Mouse (Mus musculus) limb, embryonic 11.5 days (tissue): ENCODE measurements around the gene Styxl1. TPM values are rescaled to one million over a fixed set of nuclear protein-coding genes. Genes with fewer than 3 reads are reported as not detected.

Experiments used
- ATAC-seq: fragments of 200-750 bp; cut with Nextera tagmentation; 2 replicates; pipeline ENCODE4 v1.8.0; 2017; ENCODE audit warnings: low read depth; ENCODE audit not compliant: insufficient number of reproducible peaks, low FRiP score, low TSS enrichment
- DNase-seq: peaks from one replicate; pipeline ENCODE4 v3.0.0-alpha.2; 2015; ENCODE audit warnings: low spot score
- H3K27ac ChIP-seq: fragments of 300-500 bp; sonication (generic); replicated peaks from 2 replicates; pipeline ENCODE4 v1.5.1; 2014; ENCODE audit warnings: low read depth, mild to moderate bottlenecking, low read length
- H3K27me3 ChIP-seq: fragments of 300-500 bp; sonication (generic); 2 replicates; pipeline ENCODE4 v1.6.1; 2014; ENCODE audit warnings: mild to moderate bottlenecking, low read length, mixed read lengths; ENCODE audit not compliant: control insufficient read depth, insufficient read depth
- H3K36me3 ChIP-seq: fragments of 300-500 bp; sonication (generic); 2 replicates; pipeline ENCODE4 v1.6.1; 2014; ENCODE audit warnings: mild to moderate bottlenecking, low read length, moderate library complexity, mixed read lengths; ENCODE audit not compliant: control insufficient read depth, insufficient read depth
- H3K4me1 ChIP-seq: fragments of 300-500 bp; sonication (generic); 2 replicates; pipeline ENCODE4 v1.6.1; 2014; ENCODE audit warnings: low read length, mixed read lengths; ENCODE audit not compliant: control insufficient read depth, insufficient read depth
- H3K4me2 ChIP-seq: fragments of 300-500 bp; sonication (generic); 2 replicates; pipeline ENCODE4 v1.6.1; 2014; ENCODE audit warnings: low read depth, mild to moderate bottlenecking, moderate library complexity; ENCODE audit not compliant: severe bottlenecking
- H3K4me3 ChIP-seq: fragments of 300-500 bp; sonication (generic); 2 replicates; pipeline ENCODE4 v1.5.1; 2014; ENCODE audit warnings: low read depth, low read length
- H3K9ac ChIP-seq: fragments of 300-500 bp; sonication (generic); 2 replicates; pipeline ENCODE4 v1.6.1; 2014; ENCODE audit warnings: mild to moderate bottlenecking, low read length
- H3K9me3 ChIP-seq: fragments of 300-500 bp; sonication (generic); 2 replicates; pipeline ENCODE4 v1.6.1; 2016; ENCODE audit warnings: low read length; ENCODE audit not compliant: control insufficient read depth
- WGBS: fragments of 180-500 bp; shearing (Covaris S2); extraction: QIAGEN DNeasy Blood & Tissue Kit; methylation state at CpG from one replicate; pipeline ENCODE4 v1.1.7; 2014; 5-methylcytosine and 5-hydroxymethylcytosine counted together
- polyA plus RNA-seq: library from polyadenylated mRNA; unstranded; fragments of >200 nt; fragmentation: Nextera tagmentation; extraction: Ambion mirVana; gene quantifications from 2 replicates; pipeline ENCODE4 v1.2.1, GENCODE M21; 2014

The Styxl1 gene
- polyA plus RNA-seq, 1 experiment from 2014 or later: not detected

- H3K9ac ChIP-seq: no peak overlapping the region
- H3K36me3 ChIP-seq: peaks cover 6% of the 10 kb centered on the region
- DNase-seq (no peak), ATAC-seq (no peak)
- H3K4me2 ChIP-seq: no peak overlapping the region
- H3K27me3 ChIP-seq: no peaks in the 10 kb centered on the region
- no peak overlapping the region for H3K4me3 ChIP-seq
- H3K9me3 ChIP-seq: no peaks in the 10 kb centered on the region
- no peak overlapping the region for H3K27ac ChIP-seq
- WGBS: 87% methylated on average over 3 of the region's 3 CpGs
- H3K4me1 ChIP-seq: peaks cover 20% of the 10 kb centered on the region
These were observed 58.1 kb downstream of the Styxl1 start for GRCm38 (mm10) chr5:135720121-135720520.

- no peak for ATAC-seq
- Histone ChIP-seq H3K4me3 (no peak overlapping the region), H3K27me3 (no peaks in the 10 kb centered on the region), H3K4me2 (no peak overlapping the region), H3K36me3 (peaks cover 6% of the 10 kb centered on the region), H3K27ac (no peak overlapping the region), H3K4me1 (peaks cover 15% of the 10 kb centered on the region), H3K9me3 (no peaks in the 10 kb centered on the region), H3K9ac (no peak overlapping the region)
- WGBS: 80% methylated on average over 10 of the region's 10 CpGs
- DNase-seq: no peak
These were observed 58.5 kb downstream of the Styxl1 start for GRCm38 (mm10) chr5:135719586-135720120.

- Histone ChIP-seq H3K9ac (no peak overlapping the region), H3K27ac (no peak overlapping the region), H3K4me2 (no peak overlapping the region), H3K27me3 (no peaks in the 10 kb centered on the region), H3K36me3 (peaks cover 6% of the 10 kb centered on the region), H3K4me1 (peaks cover 7% of the 10 kb centered on the region; the same call in 1 of the 2 replicates), H3K4me3 (no peak overlapping the region), H3K9me3 (no peaks in the 10 kb centered on the region)
- WGBS: 70% methylated on average over 10 of the region's 10 CpGs
- ATAC-seq: no peak
- DNase-seq: no peak
These were observed 62.6 kb downstream of the Styxl1 start for GRCm38 (mm10) chr5:135715624-135716023.

- H3K36me3 ChIP-seq: peaks cover 9% of the 10 kb centered on the region
- no peak overlapping the region for H3K27ac ChIP-seq
- DNase-seq (no peak), ATAC-seq (no peak)
- peaks cover 7% of the 10 kb centered on the region; the same call in 1 of the 2 replicates for H3K4me1 ChIP-seq
- 0 out of 2 replicates have a peak, but pooled peaks cover 2% of the 10 kb centered on the region for H3K9me3 ChIP-seq
- no peak overlapping the region for H3K4me3 ChIP-seq
- no peak overlapping the region for H3K4me2 ChIP-seq
- no peaks in the 10 kb centered on the region for H3K27me3 ChIP-seq
- no peak overlapping the region for H3K9ac ChIP-seq
- WGBS: 75% methylated on average over 16 of the region's 16 CpGs
These were observed 64.6 kb downstream of the Styxl1 start for GRCm38 (mm10) chr5:135713441-135714218.

- Histone ChIP-seq H3K27me3 (no peaks in the 10 kb centered on the region), H3K4me1 (peaks cover 7% of the 10 kb centered on the region; the same call in 1 of the 2 replicates), H3K36me3 (peaks cover 7% of the 10 kb centered on the region; the same call in 1 of the 2 replicates), H3K4me3 (no peak overlapping the region), H3K4me2 (no peak overlapping the region), H3K27ac (no peak overlapping the region), H3K9me3 (0 out of 2 replicates have a peak, but pooled peaks cover 2% of the 10 kb centered on the region), H3K9ac (no peak overlapping the region)
- WGBS: 88% methylated on average over 4 of the region's 4 CpGs
- DNase-seq (no peak), ATAC-seq (no peak)
These were observed 65.4 kb downstream of the Styxl1 start for GRCm38 (mm10) chr5:135712803-135713202.

GRCm38 (mm10) chr5:135711582-135712355, 66.4 kb downstream of the Styxl1 start:
- WGBS: 94% methylated on average over 13 of the region's 13 CpGs
- peaks cover 7% of the 10 kb centered on the region; the same call in 1 of the 2 replicates for H3K4me1 ChIP-seq
- no peaks in the 10 kb centered on the region for H3K27me3 ChIP-seq
- ATAC-seq (no peak), DNase-seq (no peak)
- no peak overlapping the region for H3K4me3 ChIP-seq
- H3K36me3 ChIP-seq: peaks cover 11% of the 10 kb centered on the region
- H3K9me3 ChIP-seq: 0 out of 2 replicates have a peak, but pooled peaks cover 2% of the 10 kb centered on the region
- no peak overlapping the region for H3K4me2 ChIP-seq
- H3K27ac ChIP-seq: no peak overlapping the region
- no peak overlapping the region for H3K9ac ChIP-seq

GRCm38 (mm10) chr5:135710599-135711214, 67.5 kb downstream of the Styxl1 start:
- H3K9ac ChIP-seq: no peak overlapping the region
- ATAC-seq (no peak), DNase-seq (no peak)
- H3K4me2 ChIP-seq: no peak overlapping the region
- no peak overlapping the region for H3K27ac ChIP-seq
- H3K4me3 ChIP-seq: no peak overlapping the region
- peaks cover 7% of the 10 kb centered on the region; the same call in 1 of the 2 replicates for H3K4me1 ChIP-seq
- 0 out of 2 replicates have a peak, but pooled peaks cover 2% of the 10 kb centered on the region for H3K9me3 ChIP-seq
- H3K27me3 ChIP-seq: no peaks in the 10 kb centered on the region
- WGBS: 79% methylated on average over 7 of the region's 7 CpGs
- H3K36me3 ChIP-seq: peaks cover 7% of the 10 kb centered on the region

- 0 out of 2 replicates have a peak, but pooled peaks cover 2% of the 10 kb centered on the region for H3K9me3 ChIP-seq
- WGBS: 96% methylated on average over 5 of the region's 5 CpGs
- no peak overlapping the region for H3K4me2 ChIP-seq
- no peak overlapping the region for H3K27ac ChIP-seq
- no peak for DNase-seq
- H3K9ac ChIP-seq: no peak overlapping the region
- H3K27me3 ChIP-seq: no peaks in the 10 kb centered on the region
- no peak overlapping the region for H3K4me3 ChIP-seq
- ATAC-seq: no peak
- H3K36me3 ChIP-seq: peaks cover 7% of the 10 kb centered on the region
- peaks cover 7% of the 10 kb centered on the region; the same call in 1 of the 2 replicates for H3K4me1 ChIP-seq
These were observed 68.5 kb downstream of the Styxl1 start for GRCm38 (mm10) chr5:135709716-135710115.
